Mouse (Mus musculus): ENCODE data around the gene Pak7.

Pak7 gene

GRCm38 (mm10) chr2:136150752-136151151 lies 237.0 kb downstream of the Pak7 start:
- DNase-seq (ENCODE audit: low spot score) = no peak

GRCm38 (mm10) chr2:136149530-136149929 lies 238.2 kb downstream of the Pak7 start:
- no peak for DNase-seq (ENCODE audit: low spot score)

- no peak for DNase-seq (ENCODE audit: low spot score)
These were observed 238.8 kb downstream of the Pak7 start for GRCm38 (mm10) chr2:136148999-136149398.

GRCm38 (mm10) chr2:136140807-136141206 lies 247.0 kb downstream of the Pak7 start:
- no peak for DNase-seq (ENCODE audit: low spot score)

DNA sequence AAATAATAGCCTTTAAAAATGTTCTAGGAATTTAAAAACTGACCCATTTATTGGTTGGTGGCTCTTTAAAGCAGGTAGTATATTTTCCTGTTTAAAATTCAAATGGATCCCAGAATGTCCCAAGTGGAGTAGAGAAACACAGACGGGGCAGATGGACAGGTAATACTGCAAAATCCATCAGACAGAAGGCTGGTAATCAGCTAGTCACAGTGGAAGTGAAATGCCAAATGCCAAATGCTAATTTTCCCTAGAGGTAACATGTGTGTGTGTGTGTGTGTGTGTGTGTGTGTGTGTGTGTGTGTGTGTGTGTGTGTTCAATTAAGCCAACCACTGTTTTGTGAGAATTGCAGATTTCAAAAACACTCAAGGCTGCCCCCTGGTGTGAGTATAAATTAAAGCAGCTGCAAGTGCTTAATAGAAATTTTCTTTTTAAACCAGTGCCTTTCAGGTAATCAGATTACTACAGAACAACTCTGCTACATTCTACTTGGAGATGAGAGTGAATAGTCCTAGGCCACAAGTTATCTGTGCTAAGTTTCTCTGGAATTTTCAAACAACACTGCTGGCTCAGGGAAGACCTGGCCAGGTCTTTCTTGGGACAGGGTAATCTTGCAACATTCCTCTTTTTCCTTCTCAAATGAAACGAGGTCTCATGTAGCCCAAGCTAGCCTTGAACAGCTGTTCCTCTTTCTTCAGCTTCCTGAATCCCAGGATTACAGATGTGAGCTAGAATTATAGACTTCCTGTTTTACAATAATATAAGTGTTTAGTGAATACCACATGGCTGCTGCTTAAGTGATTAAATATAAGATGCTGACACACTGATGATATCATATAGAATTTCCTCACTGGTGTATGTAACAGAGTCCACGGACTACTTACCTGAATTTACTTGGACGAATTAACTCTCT lies 248.4 kb downstream of the Pak7 start:
- DNase-seq (ENCODE audit: low spot score) = no peak

GRCm38 (mm10) chr2:136138451-136138850 lies 249.3 kb downstream of the Pak7 start:
- DNase-seq (ENCODE audit: low spot score) = no peak

- DNase-seq (ENCODE audit: low spot score) = no peak
These were observed 265.9 kb downstream of the Pak7 start for GRCm38 (mm10) chr2:136121867-136122266.

- DNase-seq (ENCODE audit: low spot score) = no peak
These were observed 269.8 kb downstream of the Pak7 start for GRCm38 (mm10) chr2:136118006-136118405.

GRCm38 (mm10) chr2:136113374-136113773 lies 274.4 kb downstream of the Pak7 start:
- no peak for DNase-seq (ENCODE audit: low spot score)

- no peak for DNase-seq (ENCODE audit: low spot score)
These were observed 278.8 kb downstream of the Pak7 start for GRCm38 (mm10) chr2:136109038-136109363.

- DNase-seq (ENCODE audit: low spot score) = no peak
These were observed 279.4 kb downstream of the Pak7 start for GRCm38 (mm10) chr2:136108124-136109037.

DNA sequence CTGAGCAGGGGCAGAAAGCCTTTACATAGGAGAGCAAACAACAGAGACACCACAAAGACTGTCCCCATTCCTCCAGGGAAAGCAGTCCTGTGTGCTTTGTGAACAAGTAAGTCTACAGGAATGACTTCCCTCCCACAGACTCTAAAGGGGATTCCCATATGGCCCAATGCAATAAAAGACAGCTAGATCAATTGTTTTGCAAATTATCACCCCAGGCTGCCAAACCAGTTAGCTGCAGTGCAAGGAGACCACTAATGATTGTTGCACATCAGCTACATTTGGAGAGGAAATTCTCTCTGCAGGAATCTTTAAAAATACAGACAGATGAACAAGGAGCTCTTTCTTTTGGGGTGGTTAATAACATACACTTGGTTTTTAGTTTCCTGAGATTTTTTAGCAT lies 280.2 kb downstream of the Pak7 start:
- DNase-seq (ENCODE audit: low spot score) = no peak

- DNase-seq (ENCODE audit: low spot score) = no peak
These were observed 290.6 kb downstream of the Pak7 start for GRCm38 (mm10) chr2:136097143-136097542.

- no peak for DNase-seq (ENCODE audit: low spot score)
These were observed 291.8 kb downstream of the Pak7 start for GRCm38 (mm10) chr2:136095978-136096377.

DNA sequence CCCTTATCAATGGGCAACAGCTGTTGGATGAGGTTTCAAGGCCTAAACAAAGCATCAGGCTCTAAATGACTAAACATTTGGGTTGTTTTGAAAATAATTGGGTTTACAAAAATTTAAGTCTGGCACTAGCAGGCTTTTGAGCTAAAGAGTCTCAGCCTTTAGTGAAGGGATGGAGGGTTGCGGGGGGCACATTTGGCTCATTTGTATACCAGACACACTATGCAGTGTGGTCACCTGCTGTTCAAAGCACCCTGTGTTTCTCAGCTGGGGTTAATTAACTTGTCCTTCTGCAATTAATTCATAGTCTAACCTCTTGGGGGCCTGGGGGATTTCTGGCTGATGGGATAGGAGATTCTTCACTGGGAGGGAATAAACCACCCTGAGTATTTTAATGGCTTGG lies 323.4 kb downstream of the Pak7 start:
- no peak for DNase-seq (ENCODE audit: low spot score)

GRCm38 (mm10) chr2:136059029-136059669 lies 328.6 kb downstream of the Pak7 start:
- DNase-seq (ENCODE audit: low spot score) = no peak

GRCm38 (mm10) chr2:136058398-136058797 lies 329.4 kb downstream of the Pak7 start:
- no peak for DNase-seq (ENCODE audit: low spot score)

DNA sequence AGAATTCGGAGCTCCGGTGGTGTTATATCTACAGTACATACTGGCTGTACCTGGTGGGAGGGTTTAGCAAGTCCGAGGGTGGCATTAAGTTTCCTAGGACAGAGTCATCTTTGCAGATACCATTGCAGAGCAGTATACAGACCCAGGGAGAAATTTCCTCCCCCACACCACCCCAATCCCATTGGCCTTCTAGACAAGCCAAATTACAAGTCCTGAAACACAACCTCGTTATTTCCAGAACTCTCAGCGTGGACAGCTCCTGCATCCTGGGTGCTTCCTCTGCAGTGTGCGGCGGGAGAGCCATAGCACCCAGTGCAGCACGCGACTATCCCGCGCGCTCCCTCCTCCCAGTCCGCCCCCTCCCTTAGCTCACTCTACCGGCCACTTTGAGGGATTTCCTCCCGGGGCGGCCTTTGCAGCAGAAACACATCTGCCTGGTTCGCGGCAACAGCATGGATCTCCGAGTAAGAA lies 329.9 kb downstream of the Pak7 start:
- no peak for DNase-seq (ENCODE audit: low spot score)

DNA sequence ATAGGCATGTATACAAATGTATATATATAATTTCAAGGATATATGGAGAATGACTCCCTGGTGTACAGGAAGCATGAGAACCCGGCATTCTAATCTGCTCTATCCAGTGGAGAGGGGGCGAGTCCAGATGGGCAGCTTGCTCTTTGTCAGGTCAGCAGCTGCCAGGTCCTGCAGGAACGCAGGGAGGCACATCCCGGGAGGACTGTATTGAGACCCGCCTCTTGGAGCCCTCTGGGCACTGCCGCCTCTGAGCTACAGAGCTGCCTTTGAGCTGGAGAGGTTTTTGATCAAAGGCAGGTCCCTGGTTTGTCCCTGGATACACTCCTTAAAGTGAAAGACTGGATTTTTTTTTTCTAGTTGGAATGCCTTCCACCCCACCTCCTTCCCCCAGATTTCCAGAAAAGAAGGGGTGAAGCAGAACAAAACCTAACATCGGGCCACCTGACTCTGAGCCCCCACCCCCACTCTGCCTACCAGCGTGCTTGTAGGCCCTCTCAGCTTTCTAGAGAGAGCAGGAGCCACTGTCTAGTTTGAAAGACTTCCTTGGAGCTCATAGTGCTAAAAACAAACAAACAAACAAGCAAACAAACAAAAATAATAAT lies 336.0 kb downstream of the Pak7 start, which contains the start of gene Lamp5:
Gene Lamp5 (plus strand): TSS at position 552 of the 602 bp plus-strand sequence.
- DNase-seq (ENCODE audit: low spot score) = no peak

GRCm38 (mm10) chr2:136050793-136051615 lies 336.8 kb downstream of the Pak7 start:
- no peak for DNase-seq (ENCODE audit: low spot score)

- no peak for DNase-seq (ENCODE audit: low spot score)
These were observed 339.3 kb downstream of the Pak7 start for GRCm38 (mm10) chr2:136048464-136048863.

Measured in T-cell, adult 2 months (primary cell).